Mouse (Mus musculus): ENCODE measurements around the gene Ppp2r5d. TPM values are rescaled to one million over a fixed set of nuclear protein-coding genes. Genes with fewer than 3 reads are reported as not detected.

Ppp2r5d gene
- total and polyA plus RNA-seq, 2 experiments, result 13.6 to 24.0 TPM

DNA sequence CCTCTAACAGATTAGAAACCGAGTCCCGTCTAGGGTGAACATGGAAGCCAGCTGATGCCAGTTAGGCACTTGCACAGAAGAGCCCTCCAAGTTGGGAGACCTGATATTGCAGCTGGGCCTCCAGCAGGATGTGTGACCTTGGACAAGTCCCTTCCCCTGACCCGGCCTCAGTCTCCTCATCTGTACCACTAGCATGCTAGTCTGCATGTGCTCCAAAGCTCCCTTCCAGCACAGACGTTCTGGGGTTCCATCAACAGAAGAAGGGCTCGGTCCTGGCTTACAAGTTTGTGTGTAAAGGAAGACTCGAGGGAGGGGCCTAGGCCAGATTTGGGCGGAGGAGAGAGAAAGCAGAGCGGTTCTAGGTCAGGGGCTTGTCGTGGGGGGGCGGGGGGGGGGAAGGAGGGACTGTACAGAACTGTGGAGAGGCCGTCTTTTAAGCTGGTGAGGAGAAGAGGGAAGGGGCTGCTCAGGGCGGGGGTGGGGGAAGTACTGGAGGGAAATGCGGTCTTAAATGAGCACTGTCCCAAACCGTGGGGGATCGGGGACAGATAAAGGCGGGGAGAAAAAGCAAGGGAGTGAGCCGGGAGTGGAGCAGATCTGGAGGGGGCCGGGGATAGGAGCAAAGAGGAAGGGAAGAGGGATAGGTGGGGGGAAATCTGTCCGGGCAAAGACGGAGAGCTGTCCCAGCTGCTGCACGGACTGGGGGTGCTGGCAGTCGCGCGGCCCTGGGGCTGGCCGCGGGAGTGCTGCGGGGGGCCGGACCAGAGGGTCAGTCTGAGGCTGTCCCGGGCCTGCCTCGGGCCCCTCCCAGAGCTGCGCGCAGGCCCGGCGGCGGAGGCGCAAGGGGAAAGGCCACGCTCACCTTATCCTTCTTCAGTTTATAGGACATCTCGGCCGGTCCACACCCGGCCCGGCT, 682 bp downstream of the Ppp2r5d start:
- Histone ChIP-seq H3K9ac (ENCODE audit: low read depth, low read length) (peak overlapping the region; percentile 88), H3K4me1 (ENCODE audit: control insufficient read depth, insufficient read depth, low read length) (peaks cover 6% of the 10 kb centered on the region), H3K79me2 (ENCODE audit: control insufficient read depth, insufficient read depth, low read length) (peaks cover 19% of the 10 kb centered on the region; the same call in 1 of the 2 replicates), H3K27me3 (ENCODE audit: control insufficient read depth, insufficient read depth, low read length) (no peaks in the 10 kb centered on the region), H3K36me3 (ENCODE audit: control insufficient read depth, insufficient read depth, low read length) (no peaks in the 10 kb centered on the region), H3K27ac (replicated peaks; ENCODE audit: insufficient read depth, low read depth, low read length) (peak overlapping the region; percentile 52), H3K4me3 (ENCODE audit: insufficient read depth, low read depth, low read length) (peak overlapping the region; percentile 86)
- TF ChIP-seq CTCF (IDR thresholded peaks at IDR 0.05; ENCODE audit: low read depth, low read length) (no peak), POLR2A (IDR thresholded peaks at IDR 0.05; ENCODE audit: extremely low read depth, insufficient read depth, low read length) (no peak)
- no peak for DNase-seq (ENCODE audit: extremely low read depth, low read depth, low spot score)
- 6% methylated on average over 40 of the region's 41 CpGs for WGBS

DNA sequence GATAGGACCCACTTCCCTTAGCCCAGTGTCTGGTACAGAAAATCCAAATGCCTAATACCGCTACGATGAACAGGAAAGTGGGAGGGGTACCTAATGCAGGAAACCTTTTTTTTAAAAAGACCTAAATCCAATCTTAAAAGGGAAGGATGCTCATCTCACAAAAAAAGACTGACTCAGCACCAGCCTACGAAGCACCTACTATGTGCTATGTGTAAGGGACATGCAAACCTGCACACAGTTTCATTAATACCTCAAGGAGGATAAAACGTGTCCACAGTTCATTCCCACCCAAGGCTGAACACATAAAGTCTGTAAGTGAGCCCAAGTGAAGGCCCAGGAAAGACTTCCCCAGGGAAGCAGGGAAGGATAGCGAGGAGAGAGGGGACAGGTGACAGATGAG, 2.4 kb downstream of the Ppp2r5d start:
- no peak overlapping the region for H3K9ac ChIP-seq (ENCODE audit: low read depth, low read length)
- peaks cover 6% of the 10 kb centered on the region for H3K4me1 ChIP-seq (ENCODE audit: control insufficient read depth, insufficient read depth, low read length)
- peaks cover 23% of the 10 kb centered on the region; the same call in 1 of the 2 replicates for H3K79me2 ChIP-seq (ENCODE audit: control insufficient read depth, insufficient read depth, low read length)

DNA sequence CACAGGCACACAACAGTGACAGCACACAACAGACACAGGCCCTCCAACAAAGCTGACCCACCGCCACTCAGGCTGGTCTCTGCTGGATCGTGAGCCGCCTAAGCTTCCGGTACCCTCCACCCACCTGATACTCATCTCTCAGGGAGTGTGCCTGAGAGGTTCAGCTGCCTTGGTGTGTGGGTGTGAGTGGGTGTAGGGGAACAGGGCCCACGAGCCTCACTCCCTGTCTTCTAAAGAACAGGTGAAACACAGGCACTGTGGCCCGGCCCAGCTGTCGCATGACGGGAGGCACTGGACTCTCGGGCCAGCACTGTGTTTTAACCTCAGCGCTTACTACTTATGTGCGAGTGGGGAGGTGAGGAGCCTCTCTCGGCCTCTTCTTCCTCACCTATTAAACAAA, 2.8 kb downstream of the Ppp2r5d start:
- Histone ChIP-seq H3K27me3 (ENCODE audit: control insufficient read depth, insufficient read depth, low read length) (no peaks in the 10 kb centered on the region), H3K79me2 (ENCODE audit: control insufficient read depth, insufficient read depth, low read length) (peaks cover 23% of the 10 kb centered on the region; the same call in 1 of the 2 replicates), H3K9ac (ENCODE audit: low read depth, low read length) (no peak overlapping the region), H3K4me1 (ENCODE audit: control insufficient read depth, insufficient read depth, low read length) (peaks cover 6% of the 10 kb centered on the region), H3K27ac (replicated peaks; ENCODE audit: insufficient read depth, low read depth, low read length) (no peak overlapping the region), H3K4me3 (ENCODE audit: insufficient read depth, low read depth, low read length) (no peak overlapping the region), H3K36me3 (ENCODE audit: control insufficient read depth, insufficient read depth, low read length) (no peaks in the 10 kb centered on the region)
- DNase-seq (ENCODE audit: extremely low read depth, low read depth, low spot score), result no peak
- 94% methylated on average over 12 of the region's 12 CpGs for whole genome bisulfite sequencing
- TF ChIP-seq CTCF (IDR thresholded peaks at IDR 0.05; ENCODE audit: low read depth, low read length), result no peak
- no peak for TF ChIP-seq POLR2A (IDR thresholded peaks at IDR 0.05; ENCODE audit: extremely low read depth, insufficient read depth, low read length)

More for the DNA sequence above, 2.4 kb downstream of the Ppp2r5d start:
- Histone ChIP-seq H3K27ac (replicated peaks; ENCODE audit: insufficient read depth, low read depth, low read length) (no peak overlapping the region), H3K36me3 (ENCODE audit: control insufficient read depth, insufficient read depth, low read length) (no peaks in the 10 kb centered on the region), H3K4me3 (ENCODE audit: insufficient read depth, low read depth, low read length) (no peak overlapping the region), H3K27me3 (ENCODE audit: control insufficient read depth, insufficient read depth, low read length) (no peaks in the 10 kb centered on the region)
- DNase-seq (ENCODE audit: extremely low read depth, low read depth, low spot score), result no peak
- WGBS, result 91% methylated on average over 5 of the region's 5 CpGs
- TF ChIP-seq POLR2A (IDR thresholded peaks at IDR 0.05; ENCODE audit: extremely low read depth, insufficient read depth, low read length), result no peak
- no peak for TF ChIP-seq CTCF (IDR thresholded peaks at IDR 0.05; ENCODE audit: low read depth, low read length)

DNA sequence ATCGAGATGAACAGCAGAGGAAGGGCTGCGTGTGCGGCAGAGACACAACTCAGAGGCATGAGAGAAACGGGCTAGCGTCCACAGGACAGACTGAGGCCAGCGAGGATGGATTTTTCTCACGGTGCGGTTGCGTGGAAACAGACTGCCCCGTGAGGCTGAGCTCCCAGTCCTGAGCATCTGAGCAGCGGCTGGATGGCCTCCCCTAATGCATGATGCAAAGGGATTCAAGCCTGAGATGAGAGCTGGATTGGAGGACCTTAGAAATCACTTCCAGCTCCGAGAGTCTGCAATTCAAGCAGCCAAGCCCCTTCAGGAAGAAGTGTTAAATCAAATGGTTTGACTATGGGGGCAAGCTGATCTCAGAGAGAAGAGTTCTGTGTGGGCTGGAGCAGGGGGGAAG, 3.4 kb downstream of the Ppp2r5d start:
- DNase-seq (ENCODE audit: extremely low read depth, low read depth, low spot score), result no peak
- TF ChIP-seq POLR2A (IDR thresholded peaks at IDR 0.05; ENCODE audit: extremely low read depth, insufficient read depth, low read length), result no peak
- TF ChIP-seq CTCF (IDR thresholded peaks at IDR 0.05; ENCODE audit: low read depth, low read length), result no peak
- peaks cover 23% of the 10 kb centered on the region; the same call in 1 of the 2 replicates for H3K79me2 ChIP-seq (ENCODE audit: control insufficient read depth, insufficient read depth, low read length)
- H3K4me3 ChIP-seq (ENCODE audit: insufficient read depth, low read depth, low read length), result no peak overlapping the region
- no peaks in the 10 kb centered on the region for H3K27me3 ChIP-seq (ENCODE audit: control insufficient read depth, insufficient read depth, low read length)
- peaks cover 6% of the 10 kb centered on the region for H3K4me1 ChIP-seq (ENCODE audit: control insufficient read depth, insufficient read depth, low read length)
- no peaks in the 10 kb centered on the region for H3K36me3 ChIP-seq (ENCODE audit: control insufficient read depth, insufficient read depth, low read length)
- no peak overlapping the region for H3K9ac ChIP-seq (ENCODE audit: low read depth, low read length)
- WGBS, result 81% methylated on average over 12 of the region's 12 CpGs
- H3K27ac ChIP-seq (replicated peaks; ENCODE audit: insufficient read depth, low read depth, low read length), result no peak overlapping the region

DNA sequence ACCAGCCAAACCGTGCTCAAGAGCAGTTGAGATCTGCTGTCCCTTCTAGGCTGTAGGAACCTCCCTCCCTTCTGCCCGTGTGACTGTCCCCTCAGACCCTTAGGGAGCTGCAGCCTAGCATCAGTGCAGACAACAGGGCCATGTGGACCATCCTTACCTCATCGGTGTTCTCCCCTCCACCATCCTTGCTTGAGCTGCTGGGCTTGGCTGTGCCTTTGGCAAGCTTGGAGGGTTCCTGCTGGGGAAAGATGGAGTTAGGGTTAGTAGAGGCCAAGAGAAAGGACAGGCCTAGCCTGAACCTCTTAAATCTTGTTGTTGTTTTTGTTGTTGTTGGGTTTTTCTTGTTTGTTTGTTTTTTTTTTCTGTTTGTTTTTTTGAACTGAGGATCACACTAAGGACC, 5.0 kb downstream of the Ppp2r5d start:
- H3K27ac ChIP-seq (replicated peaks; ENCODE audit: insufficient read depth, low read depth, low read length), result no peak overlapping the region
- H3K9ac ChIP-seq (ENCODE audit: low read depth, low read length), result no peak overlapping the region
- H3K36me3 ChIP-seq (ENCODE audit: control insufficient read depth, insufficient read depth, low read length), result no peaks in the 10 kb centered on the region
- DNase-seq (ENCODE audit: extremely low read depth, low read depth, low spot score), result no peak
- no peaks in the 10 kb centered on the region for H3K27me3 ChIP-seq (ENCODE audit: control insufficient read depth, insufficient read depth, low read length)
- WGBS, result 92% methylated on average over 3 of the region's 3 CpGs
- H3K4me1 ChIP-seq (ENCODE audit: control insufficient read depth, insufficient read depth, low read length), result peaks cover 6% of the 10 kb centered on the region
- no peak overlapping the region for H3K4me3 ChIP-seq (ENCODE audit: insufficient read depth, low read depth, low read length)
- TF ChIP-seq CTCF (IDR thresholded peaks at IDR 0.05; ENCODE audit: low read depth, low read length), result no peak
- no peak for TF ChIP-seq POLR2A (IDR thresholded peaks at IDR 0.05; ENCODE audit: extremely low read depth, insufficient read depth, low read length)
- H3K79me2 ChIP-seq (ENCODE audit: control insufficient read depth, insufficient read depth, low read length), result peaks cover 23% of the 10 kb centered on the region; the same call in 1 of the 2 replicates

DNA sequence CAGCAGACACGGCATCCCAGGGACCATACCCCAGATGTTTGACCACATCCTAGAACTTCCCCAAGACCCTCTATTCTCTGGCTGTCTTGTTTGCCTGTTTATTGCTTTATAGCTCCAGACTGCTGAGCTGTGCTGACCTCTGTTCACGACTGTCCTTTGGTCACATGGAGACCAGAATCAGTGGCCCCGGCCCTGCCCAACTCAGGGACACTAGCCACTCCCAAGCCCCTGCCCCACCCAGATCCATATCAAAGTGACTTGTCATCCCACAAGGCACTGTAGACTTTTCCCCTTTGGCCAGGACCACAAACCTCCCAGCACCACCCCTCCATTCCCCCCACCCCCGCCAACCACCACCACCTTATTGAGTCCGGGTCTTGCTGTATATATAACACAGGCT, 5.7 kb downstream of the Ppp2r5d start:
- Histone ChIP-seq H3K36me3 (ENCODE audit: control insufficient read depth, insufficient read depth, low read length) (no peaks in the 10 kb centered on the region), H3K79me2 (ENCODE audit: control insufficient read depth, insufficient read depth, low read length) (peaks cover 23% of the 10 kb centered on the region; the same call in 1 of the 2 replicates), H3K27ac (replicated peaks; ENCODE audit: insufficient read depth, low read depth, low read length) (no peak overlapping the region), H3K9ac (ENCODE audit: low read depth, low read length) (no peak overlapping the region), H3K4me3 (ENCODE audit: insufficient read depth, low read depth, low read length) (no peak overlapping the region), H3K4me1 (ENCODE audit: control insufficient read depth, insufficient read depth, low read length) (peaks cover 6% of the 10 kb centered on the region), H3K27me3 (ENCODE audit: control insufficient read depth, insufficient read depth, low read length) (no peaks in the 10 kb centered on the region)
- no peak for TF ChIP-seq CTCF (IDR thresholded peaks at IDR 0.05; ENCODE audit: low read depth, low read length)
- no peak for TF ChIP-seq POLR2A (IDR thresholded peaks at IDR 0.05; ENCODE audit: extremely low read depth, insufficient read depth, low read length)
- no peak for DNase-seq (ENCODE audit: extremely low read depth, low read depth, low spot score)
- 88% methylated on average over 5 of the region's 5 CpGs for WGBS

All from liver, adult 2 months (tissue).